Mouse (Mus musculus): ENCODE measurements at regions not wholly inside any gene's neighbourhood (a gene's known extent, or its start where the extent isn't known, plus 50 kb on each side); places are given as distances from the start of the nearest gene placed in this dataset.
"Not testable (repeated sequence)": the region's sequence is repeated elsewhere in the genome, so short reads cannot be mapped to it uniquely, and the experiment has no call there.

- not testable (repeated sequence) for H3K36me3 ChIP-seq (replicated peaks; ENCODE audit: control insufficient read depth, insufficient read depth); H3K4me1 ChIP-seq (replicated peaks; ENCODE audit: control insufficient read depth, insufficient read depth, low read length); H3K27me3 ChIP-seq (ENCODE audit: control insufficient read depth, insufficient read depth, low read length); ATAC-seq (ENCODE audit: low FRiP score); H3K9me3 ChIP-seq (ENCODE audit: control insufficient read depth, low read length); H3K9ac ChIP-seq; H3K27ac ChIP-seq; H3K4me2 ChIP-seq (replicated peaks); DNase-seq (ENCODE audit: low spot score); H3K4me3 ChIP-seq (replicated peaks; ENCODE audit: low read length)
- WGBS: 95% methylated on average over 13 of the region's 13 CpGs
These were observed 60.8 kb upstream of the Olfr1507 start for GRCm38 (mm10) chr14:52556340-52556739.

GRCm38 (mm10) chr14:52553399-52553798 lies 57.9 kb upstream of the Olfr1507 start:
- H3K4me2 ChIP-seq (replicated peaks): no peak overlapping the region
- H3K27ac ChIP-seq: no peak overlapping the region
- H3K9ac ChIP-seq: no peak overlapping the region
- DNase-seq (ENCODE audit: low spot score) (no peak), ATAC-seq (ENCODE audit: low FRiP score) (no peak)
- H3K4me1 ChIP-seq (replicated peaks; ENCODE audit: control insufficient read depth, insufficient read depth, low read length): no peaks in the 10 kb centered on the region
- H3K4me3 ChIP-seq (replicated peaks; ENCODE audit: low read length): no peak overlapping the region
- H3K27me3 ChIP-seq (ENCODE audit: control insufficient read depth, insufficient read depth, low read length): no peaks in the 10 kb centered on the region
- no peaks in the 10 kb centered on the region for H3K36me3 ChIP-seq (replicated peaks; ENCODE audit: control insufficient read depth, insufficient read depth)
- peaks cover 2% of the 10 kb centered on the region; the same call in 1 of the 2 replicates for H3K9me3 ChIP-seq (ENCODE audit: control insufficient read depth, low read length)

- WGBS: 61% methylated on average over 1 of the region's 1 CpGs
- no peak overlapping the region for H3K27ac ChIP-seq
- ATAC-seq (ENCODE audit: low FRiP score) (no peak), DNase-seq (ENCODE audit: low spot score) (no peak)
- H3K9ac ChIP-seq: no peak overlapping the region
- no peak overlapping the region for H3K4me2 ChIP-seq (replicated peaks)
- no peak overlapping the region for H3K4me3 ChIP-seq (replicated peaks; ENCODE audit: low read length)
- H3K27me3 ChIP-seq (ENCODE audit: control insufficient read depth, insufficient read depth, low read length): no peaks in the 10 kb centered on the region
- H3K9me3 ChIP-seq (ENCODE audit: control insufficient read depth, low read length): no peaks in the 10 kb centered on the region
- no peaks in the 10 kb centered on the region for H3K36me3 ChIP-seq (replicated peaks; ENCODE audit: control insufficient read depth, insufficient read depth)
- no peaks in the 10 kb centered on the region for H3K4me1 ChIP-seq (replicated peaks; ENCODE audit: control insufficient read depth, insufficient read depth, low read length)
These were observed 52.4 kb upstream of the Olfr1507 start for GRCm38 (mm10) chr14:52547933-52548332.
